Mouse (Mus musculus) left cerebral cortex, postnatal 4 days (tissue): ENCODE measurements at regions not wholly inside any gene's neighbourhood (a gene's known extent, or its start where the extent isn't known, plus 50 kb on each side); places are given as distances from the start of the nearest gene placed in this dataset.
"Not testable (repeated sequence)": the region's sequence is repeated elsewhere in the genome, so short reads cannot be mapped to it uniquely, and the experiment has no call there.

Experiments
- DNase-seq: peaks from one replicate; pipeline ENCODE4 v3.0.0-alpha.2; 2022
- intact Hi-C: fragments of 180-260 bp; cut with DNase I; formaldehyde crosslinking; loops from one replicate; pipeline ENCODE4 v1.15.1; 2025

DNA sequence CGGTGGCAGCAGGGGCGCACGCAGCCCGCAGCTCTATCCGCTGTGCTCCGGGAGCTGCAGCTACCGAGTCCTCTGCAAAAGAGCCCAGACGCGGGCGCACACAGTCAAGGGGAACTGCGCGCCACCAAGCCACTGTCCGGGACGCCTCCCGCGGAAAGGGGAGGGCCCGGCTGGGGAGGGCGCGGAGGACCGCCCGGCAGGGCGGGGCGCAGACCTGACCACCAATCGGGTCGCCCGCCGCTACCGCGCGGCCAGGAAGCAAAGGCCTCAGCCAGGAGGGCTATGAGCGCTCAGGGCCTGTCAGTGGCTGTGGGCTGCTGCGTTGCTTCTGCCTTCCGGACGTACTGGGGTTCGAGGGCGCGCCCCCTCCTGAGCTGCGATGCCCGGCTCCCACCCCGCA, 1034.5 kb downstream of the Gm10330 start:
- intact Hi-C loops, result not testable (repeated sequence)
- peak; percentile 0 for DNase-seq

DNA sequence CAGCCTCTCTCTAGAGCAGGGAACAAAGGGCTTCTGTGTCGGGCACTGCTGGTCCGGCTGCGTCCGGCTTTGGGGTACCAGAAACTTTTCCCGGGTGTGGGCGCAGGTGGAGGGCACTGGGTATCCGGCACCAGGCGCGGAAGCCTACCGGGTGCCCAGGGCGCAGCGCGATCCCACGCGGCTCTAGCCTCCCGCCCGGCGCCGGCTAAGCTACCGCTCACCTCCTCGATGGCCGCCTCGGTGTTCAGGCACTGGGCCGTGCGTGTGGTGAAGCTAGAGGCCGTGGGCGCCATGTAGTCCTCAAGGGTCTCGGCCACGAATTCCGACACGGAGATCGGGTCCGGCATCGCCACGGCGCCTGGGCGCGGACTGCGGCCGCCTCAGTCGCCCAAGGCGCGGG, 1035.0 kb downstream of the Gm10330 start:
- DNase-seq, intact Hi-C loops: not testable (repeated sequence)
